Mouse (Mus musculus): ENCODE measurements around the gene Adgrv1. TPM values are rescaled to one million over a fixed set of nuclear protein-coding genes. Genes with fewer than 3 reads are reported as not detected.
A peak's percentile ranks its signal among the peaks of the same experiment; 100 is the strongest.
"Not testable (repeated sequence)": the region's sequence is repeated elsewhere in the genome, so short reads cannot be mapped to it uniquely, and the experiment has no call there.

Adgrv1 gene
- polyA plus RNA-seq (2012; rRNA removed), result 1.7 and 2.0 TPM in 2 replicates

DNA sequence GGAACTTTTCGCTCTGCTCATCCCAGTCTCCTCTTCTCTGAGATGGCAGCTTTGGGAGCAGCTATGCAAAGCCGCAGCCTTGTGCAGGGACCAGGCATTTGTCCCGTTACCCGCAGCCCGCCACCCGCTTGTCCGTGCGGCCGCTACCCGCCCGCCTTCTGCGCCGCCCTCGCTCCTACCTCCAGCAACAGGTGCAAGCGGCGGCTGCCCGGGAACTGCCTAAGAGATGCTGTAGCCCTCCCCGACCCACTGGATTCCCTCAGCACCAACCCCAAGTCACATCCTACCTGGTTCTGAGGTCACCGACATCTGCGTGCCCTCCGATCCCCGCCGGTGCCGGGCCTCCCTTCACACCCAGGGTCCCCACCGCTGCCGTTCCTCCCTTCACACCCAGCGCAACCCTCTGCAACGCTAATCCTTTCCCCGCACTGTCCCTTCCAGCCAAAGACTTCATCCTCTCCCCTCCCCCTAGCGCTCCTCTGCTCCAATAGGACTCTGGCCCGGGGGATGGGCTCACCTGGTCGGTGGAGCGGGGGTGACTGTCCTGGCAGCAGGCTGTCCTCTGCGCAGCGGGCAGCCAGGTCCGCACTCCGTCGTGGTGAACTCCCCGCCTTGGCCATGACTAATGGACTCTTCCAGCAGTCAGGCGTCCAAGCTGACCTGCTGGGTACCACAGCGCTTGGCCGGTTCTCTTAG is at the start of gene Adgrv1:
TSS of gene Adgrv1 (minus strand) at position 435 of the 696 bp plus-strand sequence.
- DNase-seq (ENCODE audit: extremely low spot score in 1 of 2, low spot score in 1 of 2), result peak; percentile 18 to 53

DNA sequence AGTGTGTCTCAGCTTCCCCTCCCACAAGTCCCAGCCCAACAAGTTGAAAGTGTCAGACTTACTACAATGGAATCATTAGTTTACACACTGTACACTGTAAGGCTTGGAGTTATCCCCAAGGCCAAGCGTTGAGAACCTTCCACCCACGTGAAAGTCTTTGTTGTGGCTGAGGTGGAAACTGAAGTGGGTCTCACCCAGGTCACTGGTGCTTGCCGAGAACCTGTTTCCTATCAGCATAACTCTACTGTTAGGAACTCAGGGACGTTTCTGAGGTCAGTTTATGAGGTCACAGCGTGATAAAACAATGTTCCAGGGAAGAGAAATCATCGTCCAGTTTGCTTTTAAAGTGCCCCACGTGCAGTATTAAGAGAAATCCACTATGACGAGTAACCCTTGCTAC is 42.4 kb upstream of the Adgrv1 start:
- no peak for DNase-seq (ENCODE audit: extremely low spot score in 1 of 2, low spot score in 1 of 2)

DNA sequence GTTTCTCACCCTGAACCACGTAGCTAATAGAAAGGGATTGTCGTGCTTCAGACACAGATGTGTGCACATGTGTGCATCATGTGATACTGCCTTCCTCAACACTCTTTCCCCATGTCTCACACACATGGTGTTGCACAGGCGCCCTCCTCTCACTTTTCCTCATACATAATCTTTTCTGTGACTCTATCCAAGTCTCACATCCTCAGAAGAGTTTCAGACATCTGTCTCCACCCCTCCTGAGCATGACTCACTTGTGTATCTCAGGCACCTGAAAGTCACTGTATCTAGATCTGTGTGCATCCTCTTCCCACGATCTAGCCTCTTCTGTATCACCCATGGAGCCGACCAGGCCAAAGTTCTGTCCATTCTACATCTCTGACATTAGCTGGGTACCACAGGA is 34.8 kb upstream of the Adgrv1 start:
- no peak for DNase-seq (ENCODE audit: extremely low spot score in 1 of 2, low spot score in 1 of 2)

DNA sequence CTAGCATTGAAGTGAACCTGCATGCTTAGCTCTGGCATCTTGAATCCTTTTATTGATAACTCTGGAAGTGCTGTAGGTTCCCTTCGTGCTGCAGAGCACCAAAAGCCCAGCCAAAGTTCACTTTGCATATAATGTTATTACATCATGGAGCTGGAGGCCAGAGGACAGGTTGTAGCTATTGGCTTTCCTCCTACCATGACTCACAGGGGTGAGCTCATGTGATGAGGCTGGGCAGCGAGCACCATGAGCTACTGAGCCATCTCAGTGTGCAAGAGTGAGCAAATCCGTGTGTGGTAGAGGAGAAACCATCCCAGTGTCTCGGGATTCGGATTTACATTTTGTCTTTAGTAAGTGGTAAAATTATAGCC is 31.4 kb upstream of the Adgrv1 start:
- no peak for DNase-seq (ENCODE audit: extremely low spot score in 1 of 2, low spot score in 1 of 2)

DNA sequence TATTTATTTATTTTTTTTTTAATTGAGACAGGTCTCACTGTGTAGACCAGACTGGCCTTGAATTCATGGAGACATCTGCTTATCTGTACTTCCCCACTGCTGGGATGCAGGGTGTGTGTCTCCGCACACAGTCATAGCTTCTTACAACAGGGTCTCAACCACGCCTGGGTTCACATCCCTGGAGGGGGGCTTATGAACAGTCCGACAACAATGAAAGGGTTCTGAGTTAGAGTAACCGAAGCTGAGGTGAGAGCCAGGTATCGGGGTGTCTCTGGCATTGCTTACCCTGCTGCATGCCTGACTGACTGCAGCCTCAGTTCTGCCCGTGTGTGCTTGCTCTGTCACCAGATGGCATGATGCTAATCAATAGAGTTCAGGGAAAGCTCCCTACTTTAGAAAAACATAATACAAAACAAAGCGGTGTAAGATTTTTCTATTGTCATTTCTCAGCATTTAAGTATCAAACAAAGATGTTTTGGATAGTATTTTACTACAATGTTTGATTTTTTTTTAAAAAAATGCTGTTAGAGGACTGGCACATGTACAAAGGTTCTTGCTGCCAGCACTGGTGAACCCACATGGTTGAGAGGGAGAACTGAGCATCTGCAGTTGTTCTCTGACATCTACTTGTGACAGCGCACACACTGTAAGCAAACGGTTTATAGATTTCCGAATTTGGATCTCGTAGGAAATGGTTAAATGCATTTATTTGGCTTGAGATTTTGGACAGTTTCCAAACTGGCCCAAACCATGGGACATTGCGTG is 30.8 kb upstream of the Adgrv1 start:
- no peak for DNase-seq (ENCODE audit: extremely low spot score in 1 of 2, low spot score in 1 of 2)

DNA sequence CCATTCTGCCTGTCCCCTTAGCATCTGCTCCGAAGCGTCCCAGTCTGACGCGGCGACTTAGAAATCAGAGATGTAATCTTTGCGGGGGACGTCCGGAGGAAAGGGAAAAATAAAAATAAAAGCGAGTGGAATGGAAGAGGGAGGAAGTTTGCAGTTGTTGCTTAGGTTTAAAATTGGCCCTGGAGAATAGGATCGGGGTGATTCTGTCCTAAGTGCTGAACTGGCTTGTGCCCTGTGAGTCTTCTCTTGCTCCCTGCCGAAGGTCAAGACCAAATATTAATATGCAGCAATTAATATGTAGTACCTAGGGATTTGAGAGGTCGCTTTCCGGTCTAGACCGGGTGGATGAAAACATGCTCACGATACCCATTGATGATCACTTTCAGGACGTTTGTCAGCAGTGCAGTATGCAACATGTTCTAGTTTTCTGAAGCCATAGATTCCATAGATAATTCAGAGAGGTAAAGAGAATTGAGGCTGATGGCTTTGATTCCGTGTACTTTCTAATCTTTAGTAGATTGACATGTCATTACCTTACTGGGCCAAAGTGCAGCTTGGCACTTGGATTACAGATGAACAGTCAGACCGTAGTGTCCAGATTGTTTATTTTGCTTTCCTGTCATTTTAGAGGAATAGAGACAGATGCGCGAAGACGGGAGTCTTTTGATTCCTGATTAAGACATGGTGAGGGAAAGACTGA is 25.2 kb upstream of the Adgrv1 start:
- DNase-seq (ENCODE audit: extremely low spot score in 1 of 2, low spot score in 1 of 2), result no peak

DNA sequence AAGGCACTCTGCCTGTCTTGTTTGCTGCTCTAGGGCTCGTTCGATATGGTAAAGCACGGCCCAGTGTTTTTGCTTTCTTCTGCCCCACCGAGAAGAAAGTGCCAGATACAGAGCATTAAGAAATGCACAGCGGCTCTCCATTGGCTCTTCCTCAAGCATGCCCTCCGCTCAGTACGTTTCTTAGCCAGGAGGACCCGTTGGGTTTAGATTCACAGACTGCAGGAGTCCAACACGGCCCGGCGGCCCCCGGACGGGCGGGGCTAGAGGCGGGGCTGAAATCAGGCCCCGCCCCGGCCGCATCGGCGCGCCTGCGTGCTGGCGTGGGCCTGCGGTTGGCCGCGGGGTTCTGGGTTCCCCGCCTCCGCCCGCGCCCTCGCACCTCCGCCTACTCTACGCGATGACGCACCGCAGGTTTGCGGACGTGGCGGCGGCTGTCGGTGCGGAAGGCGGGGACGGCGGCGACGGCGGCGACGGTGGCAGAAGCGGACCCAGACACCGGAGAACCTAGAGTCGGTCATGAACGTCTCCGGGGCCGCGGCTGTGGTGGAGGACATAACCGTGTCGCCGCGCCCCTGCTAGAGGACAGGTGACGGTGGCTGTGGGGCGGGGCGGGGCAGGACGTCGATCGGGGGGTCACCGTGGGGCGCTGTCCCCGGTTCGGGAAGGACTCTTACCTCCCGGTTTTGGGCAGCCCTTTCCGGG is 24.5 kb upstream of the Adgrv1 start, which contains the start of gene Lysmd3:
TSS of gene Lysmd3 (plus strand) at position 313 of the 702 bp plus-strand sequence.
- DNase-seq (ENCODE audit: extremely low spot score in 1 of 2, low spot score in 1 of 2), result peak; percentile 76 to 95

DNA sequence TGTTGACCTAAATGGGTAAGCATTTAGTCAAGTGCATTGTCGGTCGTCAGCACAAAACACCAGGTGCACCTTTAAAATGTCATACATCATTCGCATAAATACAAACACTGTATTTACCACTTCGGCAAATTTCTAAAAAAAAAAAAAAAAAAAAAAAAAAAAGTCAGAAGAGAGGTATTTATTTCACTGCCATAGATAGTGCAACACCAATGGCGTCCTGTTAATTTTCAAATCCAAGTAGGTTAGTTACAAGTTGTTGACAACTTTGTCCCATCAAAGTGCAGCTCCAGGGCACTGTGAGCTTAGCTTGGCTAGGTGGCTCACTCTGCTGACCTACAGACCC is 24.0 kb upstream of the Adgrv1 start:
- no peak for DNase-seq (ENCODE audit: extremely low spot score in 1 of 2, low spot score in 1 of 2)

DNA sequence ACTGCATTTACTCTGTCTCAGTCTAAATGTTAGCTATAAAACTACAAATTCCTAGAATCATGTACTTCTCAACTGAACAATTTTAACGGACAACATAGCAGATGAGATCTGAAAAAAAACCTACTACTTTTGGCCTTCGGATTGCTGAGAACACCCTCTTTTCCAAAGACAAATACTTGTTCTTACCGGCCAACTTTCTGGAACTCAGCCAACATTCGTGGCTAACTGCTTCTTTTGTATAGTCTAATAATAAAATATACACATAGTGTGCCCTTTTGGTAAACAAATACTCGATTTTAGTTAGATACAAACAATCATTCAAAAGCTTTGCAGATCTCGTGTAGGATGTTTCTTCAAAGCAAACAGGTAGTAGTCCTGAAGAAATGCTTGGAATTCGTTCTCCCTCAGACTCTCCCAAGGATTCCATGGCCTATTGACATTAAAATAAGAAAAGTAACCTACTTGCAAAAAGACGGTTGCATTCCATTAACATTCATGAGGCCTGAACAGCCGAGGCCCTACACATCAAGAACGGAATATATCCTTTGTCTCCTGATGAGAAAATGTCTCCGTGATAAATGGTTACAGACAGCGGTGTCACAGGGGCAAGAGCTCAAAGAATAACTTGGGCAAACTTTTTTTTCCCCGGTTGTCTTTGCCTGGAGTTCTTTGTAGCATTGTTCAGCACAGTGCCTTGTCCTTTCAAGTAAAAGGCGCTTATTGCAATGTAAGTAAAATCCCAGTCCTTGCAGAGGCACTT is 23.3 kb upstream of the Adgrv1 start:
- DNase-seq (ENCODE audit: extremely low spot score in 1 of 2, low spot score in 1 of 2), result no peak

DNA sequence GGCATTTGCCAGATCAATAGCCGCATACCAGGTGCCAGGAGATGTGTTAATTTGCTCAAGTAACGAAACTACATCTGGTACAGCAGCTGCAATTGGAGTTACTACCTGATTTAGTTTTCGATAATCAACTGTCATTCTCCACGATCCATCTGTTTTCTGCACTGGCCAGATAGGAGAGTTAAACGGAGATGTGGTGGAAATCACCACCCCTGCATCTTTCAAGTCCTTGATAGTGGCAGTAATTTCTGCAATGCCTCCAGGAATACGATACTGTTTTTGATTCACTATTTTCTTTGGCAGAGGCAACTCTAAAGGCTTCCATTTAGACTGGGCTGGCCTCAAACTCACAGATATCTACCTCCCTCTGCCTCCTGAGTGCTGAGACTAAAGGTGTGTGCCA is 17.4 kb upstream of the Adgrv1 start:
- not testable (repeated sequence) for DNase-seq (ENCODE audit: extremely low spot score in 1 of 2, low spot score in 1 of 2)

DNA sequence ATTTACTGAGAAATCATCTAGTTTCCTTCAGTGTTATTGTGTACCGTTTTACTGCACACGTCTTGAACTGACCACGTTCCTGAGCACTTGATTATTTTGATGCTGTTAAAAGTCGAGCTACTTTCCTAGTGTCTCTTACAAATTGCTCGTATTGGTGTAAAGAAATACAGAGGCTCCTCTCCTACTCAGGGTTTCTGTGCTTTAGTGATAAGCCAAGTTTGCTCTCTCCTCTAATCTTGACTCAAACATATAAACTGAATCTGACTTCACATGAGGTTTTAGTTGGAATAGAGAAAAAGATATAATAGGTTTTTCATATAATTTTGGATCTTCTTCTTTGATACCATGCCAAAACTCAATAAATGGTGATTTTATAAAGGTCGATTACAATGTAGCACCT is 13.4 kb upstream of the Adgrv1 start:
- no peak for DNase-seq (ENCODE audit: extremely low spot score in 1 of 2, low spot score in 1 of 2)

DNA sequence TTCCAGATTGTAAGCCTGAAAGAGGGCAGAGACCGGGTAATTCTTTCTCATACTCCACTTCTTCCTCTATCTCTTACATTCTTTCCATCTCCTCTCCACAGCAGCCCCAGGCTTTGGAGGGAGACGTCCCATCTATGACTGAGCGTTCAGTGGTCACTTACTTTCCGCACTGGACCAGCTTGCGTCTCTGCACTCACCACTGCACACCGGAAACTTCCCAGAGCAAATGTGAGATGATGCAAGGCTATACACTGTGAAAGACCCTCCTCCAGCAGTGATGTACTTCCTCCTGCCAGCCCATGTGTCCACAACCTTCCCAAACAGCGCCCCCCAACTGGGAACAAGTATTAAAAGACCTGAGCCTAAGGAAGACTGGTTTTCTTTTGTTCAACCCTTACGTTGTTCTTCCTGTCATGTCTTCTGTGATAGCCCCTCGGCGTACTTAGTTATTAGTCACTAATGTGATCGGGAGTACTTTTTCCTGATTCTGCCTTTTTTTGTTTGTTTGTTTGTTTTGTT is 11.2 kb upstream of the Adgrv1 start:
- no peak for DNase-seq (ENCODE audit: extremely low spot score in 1 of 2, low spot score in 1 of 2)

DNA sequence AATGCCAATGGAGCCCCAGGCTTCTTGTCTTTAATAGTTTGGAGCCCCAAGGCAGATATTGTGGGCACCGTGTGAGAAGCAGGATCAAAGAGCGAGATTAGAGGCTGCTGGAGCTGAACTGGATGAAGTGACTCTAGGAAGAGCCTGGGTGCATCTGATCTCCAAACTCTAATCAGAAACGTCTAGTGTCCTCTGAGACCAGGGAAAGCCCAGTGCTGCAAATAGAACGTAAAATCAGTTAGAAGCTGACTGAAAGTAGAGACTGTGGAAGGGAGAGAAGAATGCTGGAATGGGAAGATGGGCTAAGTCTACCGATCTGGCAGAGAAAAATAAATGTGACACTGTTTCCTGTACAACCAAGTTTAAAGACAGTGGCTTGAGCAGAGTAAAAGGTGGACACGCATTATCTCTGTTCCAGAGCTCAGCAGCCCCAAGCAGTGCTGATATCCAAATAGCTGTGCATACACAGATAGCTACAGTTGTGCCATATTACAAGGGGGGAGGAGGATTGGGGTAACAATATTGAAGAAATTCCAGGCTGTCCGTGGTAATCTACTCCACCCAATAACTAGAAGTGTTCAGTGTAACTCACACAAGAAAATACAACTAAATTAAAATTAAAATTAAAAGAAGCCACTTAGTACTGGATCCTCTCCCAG is 9.7 kb upstream of the Adgrv1 start:
- no peak for DNase-seq (ENCODE audit: extremely low spot score in 1 of 2, low spot score in 1 of 2)

DNA sequence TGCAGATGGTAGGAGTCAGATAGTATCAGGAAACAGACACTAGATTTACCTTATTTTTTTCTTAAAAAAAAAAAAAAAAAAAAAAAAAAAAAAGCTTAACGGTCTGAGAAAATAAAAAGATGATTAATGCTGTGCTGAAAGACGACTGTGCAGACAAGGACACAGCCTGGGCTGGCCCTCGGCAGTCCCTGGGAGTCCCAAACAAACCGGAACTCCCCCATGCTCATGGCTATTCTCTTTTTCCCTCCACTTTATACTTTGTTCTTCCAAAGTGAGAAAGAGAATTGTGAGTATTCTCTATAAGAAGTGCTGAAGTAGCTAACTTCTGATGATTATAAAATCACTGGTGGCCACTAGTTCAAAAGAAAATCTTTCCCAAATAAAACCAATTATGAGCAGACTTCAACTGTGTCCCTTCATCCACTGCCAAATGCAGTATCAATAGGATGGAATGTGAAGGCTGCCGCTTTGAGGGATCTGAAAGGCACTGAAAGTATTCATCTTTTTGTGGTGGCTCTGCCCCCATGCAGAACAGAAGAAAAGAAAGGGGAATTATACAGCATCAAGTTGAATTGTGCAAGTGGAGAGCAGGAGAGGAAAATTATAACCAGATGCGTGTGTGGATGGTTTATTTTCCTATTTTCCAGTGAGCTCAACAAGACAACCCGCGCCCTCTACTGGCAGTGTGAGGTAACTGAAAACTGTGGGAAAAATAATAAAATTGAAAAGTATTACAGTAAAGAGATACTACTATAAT is 8.5 kb upstream of the Adgrv1 start:
- peak; percentile 13 to 72 for DNase-seq (ENCODE audit: extremely low spot score in 1 of 2, low spot score in 1 of 2)

DNA sequence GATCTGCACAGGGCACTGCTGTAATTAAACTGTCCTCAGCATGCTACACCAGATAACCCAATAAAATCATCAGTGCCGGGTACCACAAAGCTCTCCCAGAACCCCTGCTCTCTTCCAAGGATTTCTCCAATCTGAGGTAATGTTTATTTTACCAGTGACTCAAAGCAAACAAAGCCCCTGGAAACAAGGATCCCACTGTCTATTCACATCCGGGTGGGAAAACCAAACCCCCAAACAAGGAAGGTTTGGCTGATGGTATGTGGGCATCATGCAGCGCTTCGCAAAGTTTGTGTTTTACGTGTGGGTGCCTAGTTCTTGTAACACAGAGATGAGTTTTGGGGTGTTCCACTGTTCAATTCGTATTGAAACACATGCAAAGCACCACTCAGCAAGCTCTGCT is 7.9 kb upstream of the Adgrv1 start:
- DNase-seq (ENCODE audit: extremely low spot score in 1 of 2, low spot score in 1 of 2), result no peak

DNA sequence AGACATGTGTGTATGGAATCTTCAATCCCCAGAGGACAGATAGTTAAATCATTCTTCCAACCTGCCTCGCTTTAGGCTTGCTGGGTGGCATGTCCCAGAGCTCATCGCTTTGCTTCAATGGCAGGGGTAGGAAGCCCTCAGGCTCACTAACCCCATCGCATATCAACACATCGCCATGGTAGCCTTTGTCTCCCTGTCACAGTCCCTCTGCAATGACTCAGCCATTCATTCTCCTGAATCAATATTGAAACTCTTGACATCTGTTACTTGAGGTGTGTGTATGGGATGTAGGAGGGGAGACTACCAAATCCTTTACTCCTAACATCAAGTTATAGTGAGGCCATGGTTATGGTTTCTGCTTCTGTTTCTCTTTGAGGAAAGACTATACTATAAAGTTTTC is 6.7 kb upstream of the Adgrv1 start:
- DNase-seq (ENCODE audit: extremely low spot score in 1 of 2, low spot score in 1 of 2), result no peak

DNA sequence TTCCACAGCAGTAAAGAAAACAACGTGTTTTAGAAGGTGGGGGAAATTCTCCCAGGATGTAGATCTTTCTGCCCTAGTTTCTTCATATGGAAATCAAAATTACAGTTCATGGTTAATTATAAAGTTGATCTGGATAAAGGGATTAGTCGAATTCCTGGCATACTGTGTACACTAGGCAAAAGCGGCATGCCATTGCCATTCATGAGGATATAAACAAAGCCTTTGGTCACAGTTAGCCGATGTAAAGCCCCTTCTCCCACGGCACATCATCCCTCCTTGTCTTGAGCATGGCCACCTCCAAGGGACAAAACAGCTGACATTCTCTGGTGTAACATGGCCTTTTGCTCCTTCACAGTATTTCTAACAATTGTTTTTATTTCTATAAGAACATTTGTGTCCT is 2.4 kb downstream of the Adgrv1 start:
- DNase-seq (ENCODE audit: extremely low spot score in 1 of 2, low spot score in 1 of 2), result no peak

DNA sequence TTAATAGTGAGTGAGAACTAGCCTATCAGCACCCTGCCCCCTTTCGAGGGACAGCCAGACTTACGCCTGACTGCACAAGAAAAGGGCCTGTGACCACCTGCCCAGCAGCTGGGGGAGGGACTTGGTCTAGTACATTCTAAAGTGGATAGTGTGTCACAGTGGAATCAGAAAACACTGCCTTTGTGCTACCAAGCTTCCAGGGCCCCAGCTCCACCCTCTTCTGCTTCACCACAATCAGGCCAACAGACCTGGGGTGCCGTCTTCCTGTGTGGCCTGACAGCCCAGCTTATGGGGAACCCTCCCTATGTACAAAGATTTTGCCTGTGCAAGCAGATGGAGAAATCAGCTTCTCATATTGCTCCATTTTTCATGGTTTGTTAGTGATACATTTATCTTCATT is 3.6 kb downstream of the Adgrv1 start:
- DNase-seq (ENCODE audit: extremely low spot score in 1 of 2, low spot score in 1 of 2), result no peak

DNA sequence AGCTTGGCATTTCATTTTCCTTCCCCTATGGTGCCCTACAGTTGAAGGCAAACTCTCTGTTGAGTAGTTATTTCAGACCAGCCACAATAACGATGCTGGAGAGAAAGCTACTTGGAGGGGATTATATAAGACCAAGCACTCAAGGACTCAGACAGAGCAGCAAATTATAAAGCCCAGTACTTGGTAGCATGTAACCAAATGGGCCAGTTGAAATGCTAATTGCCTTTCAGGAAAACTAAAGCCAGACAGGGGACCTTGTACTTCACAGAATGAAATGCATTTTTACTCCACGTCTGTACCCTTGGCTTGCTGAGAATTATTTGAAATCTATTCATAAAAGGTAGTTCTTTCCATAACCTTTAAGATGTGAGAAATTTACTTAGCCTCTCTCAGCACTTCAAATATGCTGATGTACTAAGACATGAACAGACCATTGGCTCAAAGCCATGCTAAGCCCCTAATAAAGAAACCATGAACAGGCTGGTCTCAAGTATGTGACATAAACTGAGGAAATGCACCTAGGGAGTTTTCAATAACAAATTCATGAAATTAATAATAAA is 4.2 kb downstream of the Adgrv1 start:
- DNase-seq (ENCODE audit: extremely low spot score in 1 of 2, low spot score in 1 of 2), result no peak
